Mouse (Mus musculus) heart, embryonic 14.5 days (tissue): ENCODE measurements around the gene Gins3. TPM values are rescaled to one million over a fixed set of nuclear protein-coding genes. Genes with fewer than 3 reads are reported as not detected.

Experiments used
- ATAC-seq: fragments of 200-750 bp; cut with Nextera tagmentation; 2 replicates; pipeline ENCODE4 v1.8.0; 2017; ENCODE audit warnings: low read depth, moderate TSS enrichment; ENCODE audit not compliant: insufficient number of reproducible peaks, insufficient read depth, low FRiP score
- H3K27ac ChIP-seq, 2 experiments: fragments of 200-500 bp in 1 of 2; fragments of 300-500 bp in 1 of 2; sonication (generic) in 1 of 2; replicated peaks in 1 of 2; 2 replicates each; pipeline ENCODE4 v1.5.1; 2012 to 2014; ENCODE audit warnings: low read depth in 2 of 2, low read length in 2 of 2, control low read depth in 1 of 2, mild to moderate bottlenecking in 1 of 2, mixed read lengths in 1 of 2; ENCODE audit not compliant: control insufficient read depth in 1 of 2, insufficient read depth in 1 of 2
- H3K27me3 ChIP-seq: fragments of 300-500 bp; sonication (generic); 2 replicates; pipeline ENCODE4 v1.6.1; 2014; ENCODE audit warnings: mild to moderate bottlenecking, low read length, control low read depth; ENCODE audit not compliant: control insufficient read depth, insufficient read depth
- H3K36me3 ChIP-seq: fragments of 300-500 bp; sonication (generic); 2 replicates; pipeline ENCODE4 v1.6.1; 2014; ENCODE audit warnings: mild to moderate bottlenecking, control low read depth, low read length, mixed read lengths; ENCODE audit not compliant: control insufficient read depth, insufficient read depth
- H3K4me1 ChIP-seq, 2 experiments: fragments of 200-500 bp in 1 of 2; fragments of 300-500 bp in 1 of 2; sonication (generic) in 1 of 2; 2 replicates each; pipeline ENCODE4 v1.6.1; 2012 to 2014; ENCODE audit warnings: low read length in 2 of 2, control low read depth in 1 of 2, mixed read lengths in 1 of 2; ENCODE audit not compliant: control insufficient read depth in 2 of 2, insufficient read depth in 2 of 2
- H3K4me2 ChIP-seq: fragments of 300-500 bp; sonication (generic); 2 replicates; pipeline ENCODE4 v1.6.1; 2014; ENCODE audit warnings: mild to moderate bottlenecking, low read length
- H3K4me3 ChIP-seq, 2 experiments: fragments of 200-500 bp in 1 of 2; fragments of 300-500 bp in 1 of 2; sonication (generic) in 1 of 2; 2 replicates each; pipeline ENCODE4 v1.5.1; 2012 to 2014; ENCODE audit warnings: low read length in 2 of 2, mild to moderate bottlenecking in 2 of 2, control low read depth in 1 of 2, low read depth in 1 of 2, moderate library complexity in 1 of 2; ENCODE audit not compliant: control insufficient read depth in 1 of 2, insufficient read depth in 1 of 2
- H3K9ac ChIP-seq: fragments of 300-500 bp; sonication (generic); 2 replicates; pipeline ENCODE4 v1.6.1; 2014; ENCODE audit warnings: mild to moderate bottlenecking, low read length
- H3K9me3 ChIP-seq: fragments of 300-500 bp; sonication (generic); 2 replicates; pipeline ENCODE4 v1.6.1; 2016; ENCODE audit warnings: low read length, control low read depth; ENCODE audit not compliant: control insufficient read depth
- WGBS: fragments of 180-500 bp; shearing (Covaris S2); extraction: QIAGEN DNeasy Blood & Tissue Kit; methylation state at CpG from one replicate; pipeline ENCODE4 v1.1.7; 2014; 5-methylcytosine and 5-hydroxymethylcytosine counted together
- polyA plus RNA-seq: library from polyadenylated mRNA; unstranded; fragments of >200 nt; fragmentation: Nextera tagmentation; extraction: Ambion mirVana; gene quantifications from 2 replicates; pipeline ENCODE4 v1.2.1, GENCODE M21; 2014

The Gins3 gene
- polyA plus RNA-seq, 1 experiment from 2014 or later: 13.9 TPM

DNA sequence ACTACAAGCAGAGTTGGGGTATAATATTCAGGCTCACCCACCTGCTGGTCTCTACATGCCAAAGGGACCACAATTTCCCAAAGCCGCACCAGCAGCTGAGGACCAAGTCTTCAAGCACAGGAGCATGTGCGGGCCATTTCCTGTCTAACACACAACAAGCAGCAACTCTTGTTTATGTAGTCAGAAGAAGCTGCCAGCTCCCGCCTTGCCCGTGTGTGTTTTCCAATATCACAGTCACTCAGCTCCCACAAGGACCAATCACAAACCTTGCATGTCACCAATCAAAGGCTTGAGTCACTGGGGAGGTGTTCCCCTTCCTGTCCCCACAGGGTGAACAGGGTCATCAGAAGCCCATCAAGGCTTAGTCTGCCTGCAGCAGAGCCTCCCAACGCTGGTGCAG, 20.1 kb downstream of the Gins3 start:
- Histone ChIP-seq H3K9ac (no peak overlapping the region), H3K4me3 (no peak overlapping the region), H3K36me3 (no peaks in the 10 kb centered on the region), H3K27me3 (no peaks in the 10 kb centered on the region), H3K27ac (no peak overlapping the region), H3K9me3 (no peaks in the 10 kb centered on the region), H3K4me1 (peaks cover under 1 to 4% of the 10 kb centered on the region in 2 experiments; a peak in 3 of 4 replicates), H3K4me2 (no peak overlapping the region)
- no peak for ATAC-seq
- WGBS: 66% methylated on average over 5 of the region's 5 CpGs

DNA sequence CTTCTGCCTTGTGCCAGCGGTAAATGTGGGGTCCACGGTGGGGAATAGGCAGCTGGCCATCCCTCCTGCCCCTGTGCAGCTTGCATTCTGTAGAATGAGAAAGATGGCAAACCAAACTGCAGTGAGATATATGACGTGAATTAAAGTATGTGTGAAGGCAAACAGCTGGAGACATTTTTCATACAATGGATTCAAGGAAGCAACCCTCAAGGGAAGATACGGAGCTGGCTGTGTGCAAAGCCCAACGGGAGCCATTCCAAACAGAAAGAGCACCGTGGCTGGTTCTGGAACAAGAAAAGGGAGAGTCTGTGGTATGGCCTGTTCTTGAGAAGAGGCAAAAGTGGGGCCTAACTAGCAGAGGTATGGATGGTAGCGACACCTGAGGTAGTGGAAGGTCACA, 22.6 kb downstream of the Gins3 start:
- H3K27ac ChIP-seq: no peak overlapping the region
- H3K36me3 ChIP-seq: no peaks in the 10 kb centered on the region
- no peak for ATAC-seq
- H3K9ac ChIP-seq: no peak overlapping the region
- 80% methylated on average over 7 of the region's 7 CpGs for WGBS
- H3K4me1 ChIP-seq: peaks cover 4 to 14% of the 10 kb centered on the region in 2 experiments; a peak in 3 of 4 replicates
- H3K27me3 ChIP-seq: no peaks in the 10 kb centered on the region
- H3K4me3 ChIP-seq: no peak overlapping the region
- H3K9me3 ChIP-seq: no peaks in the 10 kb centered on the region
- no peak overlapping the region for H3K4me2 ChIP-seq

DNA sequence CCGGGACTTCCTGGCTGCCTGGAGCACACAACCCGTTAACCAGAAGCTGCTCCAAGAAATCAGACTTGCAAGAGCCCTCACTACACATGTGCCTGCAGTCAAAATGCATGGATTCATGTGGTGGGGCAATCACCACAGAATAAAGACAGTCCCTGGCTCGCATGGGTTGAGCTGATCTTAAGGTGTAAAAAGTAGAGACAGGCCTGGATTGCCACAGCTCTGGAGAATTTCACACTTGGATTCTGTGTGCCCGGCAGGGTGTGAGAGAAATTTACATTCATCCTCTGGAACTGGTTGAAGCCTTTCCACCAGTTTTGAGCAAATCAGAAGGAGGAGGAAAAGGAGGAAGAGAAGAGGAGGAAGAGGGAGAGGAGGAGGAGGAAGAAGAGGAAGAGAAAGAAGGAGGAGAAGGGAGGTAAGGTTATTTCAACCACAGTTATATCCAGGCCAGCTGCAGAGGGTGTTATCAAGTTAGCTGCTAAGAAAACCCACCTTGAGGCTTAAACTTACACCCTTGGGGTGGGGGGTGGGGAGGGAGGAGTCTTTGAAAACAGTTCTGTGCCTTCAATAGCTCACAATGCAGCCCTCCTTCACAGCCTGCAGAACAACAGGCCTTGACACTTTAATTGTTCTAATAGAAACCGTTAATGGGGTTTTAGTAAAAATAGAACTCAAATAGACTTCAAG, 23.2 kb downstream of the Gins3 start:
- Histone ChIP-seq H3K4me3 (no peak overlapping the region), H3K4me1 (peaks cover 4 to 14% of the 10 kb centered on the region in 2 experiments; a peak in 3 of 4 replicates), H3K27ac (no peak overlapping the region), H3K9me3 (no peaks in the 10 kb centered on the region), H3K4me2 (no peak overlapping the region), H3K27me3 (no peaks in the 10 kb centered on the region), H3K9ac (no peak overlapping the region), H3K36me3 (no peaks in the 10 kb centered on the region)
- WGBS: 43% methylated on average over 5 of the region's 5 CpGs
- ATAC-seq: no peak

DNA sequence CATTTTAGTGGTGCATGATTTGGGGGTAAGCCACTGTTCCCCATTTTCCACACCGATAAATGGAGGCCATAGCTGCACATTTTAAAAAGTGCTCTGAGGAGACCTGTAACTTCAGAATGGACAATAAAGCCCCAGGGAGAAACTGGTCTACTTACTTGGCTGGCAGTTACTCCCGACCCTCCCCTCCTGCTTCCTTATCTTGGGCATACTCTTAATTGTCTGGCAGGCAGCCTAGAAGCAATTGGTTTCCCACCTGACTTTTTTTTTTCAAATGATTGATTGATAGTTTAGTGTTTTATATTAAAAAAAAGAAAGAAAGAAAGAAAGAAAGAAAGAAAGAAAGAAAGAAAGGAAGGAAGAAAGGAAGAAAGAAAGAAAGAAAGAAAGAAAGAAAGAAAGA, 24.3 kb downstream of the Gins3 start:
- H3K9me3 ChIP-seq: no peaks in the 10 kb centered on the region
- H3K27ac ChIP-seq: no peak overlapping the region
- no peak overlapping the region for H3K4me3 ChIP-seq
- ATAC-seq: no peak
- no peaks in the 10 kb centered on the region for H3K27me3 ChIP-seq
- H3K4me2 ChIP-seq: no peak overlapping the region
- no peak overlapping the region for H3K9ac ChIP-seq
- 51% methylated on average over 2 of the region's 2 CpGs for WGBS
- no peaks in the 10 kb centered on the region for H3K36me3 ChIP-seq
- peaks cover 4 to 14% of the 10 kb centered on the region in 2 experiments; a peak in 3 of 4 replicates for H3K4me1 ChIP-seq

DNA sequence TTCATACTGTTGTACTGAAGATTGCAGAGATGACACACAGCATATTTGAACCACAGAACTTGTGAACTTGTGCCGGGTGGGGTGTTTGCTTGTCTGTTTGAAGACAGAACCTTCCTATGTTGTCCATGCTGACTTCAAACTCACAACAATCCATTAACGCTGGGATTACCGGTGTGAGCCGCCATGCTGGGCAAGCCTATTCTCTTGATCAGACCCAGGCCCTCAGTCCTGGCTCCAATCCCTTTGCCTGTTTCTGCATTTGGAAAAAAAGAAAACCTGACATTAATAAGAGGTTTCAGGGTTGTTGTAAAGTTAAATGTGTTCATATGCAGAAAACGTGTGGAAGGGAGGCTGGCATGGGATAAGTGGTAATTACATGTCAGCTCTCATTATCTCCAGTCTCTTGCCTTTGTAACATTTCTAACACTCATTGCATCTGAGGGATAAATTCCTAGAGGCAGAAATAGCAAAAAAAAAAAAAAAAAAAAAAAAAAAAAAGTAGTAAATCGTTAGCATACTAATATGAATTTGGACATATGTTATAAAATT, 27.2 kb downstream of the Gins3 start:
- Histone ChIP-seq H3K4me3 (no peak overlapping the region), H3K27me3 (no peaks in the 10 kb centered on the region), H3K9ac (no peak overlapping the region), H3K9me3 (no peaks in the 10 kb centered on the region), H3K36me3 (no peaks in the 10 kb centered on the region), H3K27ac (no peak overlapping the region), H3K4me1 (peaks cover 13 to 14% of the 10 kb centered on the region in 2 experiments; a peak in 3 of 4 replicates), H3K4me2 (no peak overlapping the region)
- 79% methylated on average over 6 of the region's 6 CpGs for WGBS
- ATAC-seq: no peak

DNA sequence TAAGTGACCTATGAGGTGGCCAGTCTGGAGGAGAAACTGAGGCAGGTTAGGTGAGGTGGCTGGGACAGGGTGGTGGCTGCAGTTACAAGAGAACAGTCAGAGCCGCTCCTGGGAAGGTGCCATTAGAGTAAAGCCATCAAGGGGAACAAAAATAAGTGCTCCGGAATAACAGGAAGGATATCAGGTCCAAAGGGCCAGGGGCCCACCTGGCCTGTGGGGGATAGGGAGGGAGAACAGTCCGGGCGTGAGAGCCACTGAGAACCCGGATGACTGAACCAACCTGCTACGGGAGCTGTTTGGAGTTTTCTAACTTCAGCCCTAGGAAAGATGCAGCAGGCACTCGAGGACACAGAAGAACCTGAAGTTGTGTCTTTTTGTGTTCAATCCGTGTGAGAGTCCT, 27.8 kb downstream of the Gins3 start:
- WGBS: 73% methylated on average over 8 of the region's 8 CpGs
- H3K27ac ChIP-seq: no peak overlapping the region
- ATAC-seq: no peak
- H3K36me3 ChIP-seq: no peaks in the 10 kb centered on the region
- no peak overlapping the region for H3K9ac ChIP-seq
- H3K9me3 ChIP-seq: no peaks in the 10 kb centered on the region
- no peak overlapping the region for H3K4me3 ChIP-seq
- no peak overlapping the region for H3K4me2 ChIP-seq
- peaks cover 13 to 14% of the 10 kb centered on the region in 2 experiments; a peak in 3 of 4 replicates for H3K4me1 ChIP-seq
- H3K27me3 ChIP-seq: no peaks in the 10 kb centered on the region

DNA sequence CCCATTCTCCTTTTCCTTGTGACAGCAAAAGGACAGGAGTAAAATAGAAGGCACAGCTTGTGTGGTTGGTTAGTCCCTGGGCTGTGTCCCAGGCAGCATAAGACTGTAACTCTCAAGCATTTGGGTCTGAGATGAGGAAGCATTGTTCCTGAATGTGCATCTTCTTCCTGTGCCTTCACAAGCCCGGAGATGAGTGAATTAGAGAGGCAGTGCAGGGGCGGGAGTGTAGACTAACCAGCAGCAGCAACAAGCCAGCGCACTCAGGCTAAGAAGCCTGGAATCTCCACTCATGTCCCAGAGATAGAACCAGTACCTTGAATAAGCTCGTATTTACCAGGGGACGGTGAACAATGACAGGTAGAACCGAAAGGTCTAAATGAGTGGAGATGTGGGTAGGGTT, 28.3 kb downstream of the Gins3 start:
- H3K4me1 ChIP-seq: peaks cover 13 to 14% of the 10 kb centered on the region in 2 experiments; a peak in 3 of 4 replicates
- no peak overlapping the region for H3K4me3 ChIP-seq

More for the DNA sequence above, 28.3 kb downstream of the Gins3 start:
- Histone ChIP-seq H3K27ac (no peak overlapping the region), H3K36me3 (no peaks in the 10 kb centered on the region), H3K4me2 (no peak overlapping the region), H3K9me3 (no peaks in the 10 kb centered on the region; the same call in 1 of the 2 replicates), H3K9ac (no peak overlapping the region), H3K27me3 (no peaks in the 10 kb centered on the region)
- 87% methylated on average over 6 of the region's 6 CpGs for WGBS
- no peak for ATAC-seq
